ENCODE assay signal across 8 mouse cellular contexts in the genomic region with DNA sequence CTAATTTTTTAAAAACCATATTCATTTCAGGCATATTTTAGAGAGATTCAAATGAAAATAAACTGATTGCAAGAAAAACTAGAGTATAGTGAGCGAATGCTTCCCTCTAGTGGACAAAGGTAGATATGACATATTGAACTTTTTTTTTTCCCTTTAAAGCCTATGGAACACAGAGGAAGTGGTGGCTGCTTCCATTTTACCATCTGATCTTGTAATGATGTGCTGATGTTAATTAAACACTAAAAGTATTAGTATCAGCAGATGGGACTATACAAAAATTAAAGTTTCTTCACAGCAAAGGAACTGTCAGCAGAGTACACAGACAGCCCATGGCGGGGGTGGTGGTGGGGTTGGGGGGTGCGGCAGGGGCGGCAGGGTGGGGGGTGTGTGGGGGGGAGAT. TPM values are rescaled to one million over a fixed set of nuclear protein-coding genes. Genes with fewer than 3 reads are reported as not detected.
A peak's percentile ranks its signal among the peaks of the same experiment; 100 is the strongest.
DNase-seq lines count a peak whose midpoint lies in the region; ATAC-seq and TF ChIP-seq lines count a peak whose summit lies in the region.

No protein-coding gene starts in this region.

- no peak overlapping the region for H3K27ac ChIP-seq in limb, embryonic 11.5 days (replicated peaks; ENCODE audit: low read depth, low read length)
- H3K27ac ChIP-seq in limb, embryonic 10.5 days, result no peak overlapping the region
- H3K27ac ChIP-seq in forebrain, postnatal 0 days (ENCODE audit: low read depth, low read length), result no peak overlapping the region
- no peak overlapping the region for H3K27ac ChIP-seq in neural tube, embryonic 14.5 days (ENCODE audit: low read depth, low read length)

- DNase-seq in limb, embryonic 11.5 days (ENCODE audit: low spot score), result no peak
- DNase-seq in limb, embryonic 10.5 days (ENCODE audit: low spot score), result no peak
- peak; percentile 19 for DNase-seq in Patski (ENCODE audit: low read depth, low spot score)
- peak; percentile 78 for DNase-seq in forebrain, postnatal 0 days
- no peak for DNase-seq in ovary, postnatal 10 days (ENCODE audit: low spot score)
- no peak for DNase-seq in right cerebral cortex, adult 18-20 months
- DNase-seq in thymus, postnatal 14 days, result no peak

- H3K4me2 ChIP-seq in limb, embryonic 11.5 days (ENCODE audit: low read depth, severe bottlenecking), result no peak overlapping the region
- H3K4me2 ChIP-seq in forebrain, postnatal 0 days (ENCODE audit: low read depth), result no peak overlapping the region
- no peak overlapping the region for H3K4me2 ChIP-seq in neural tube, embryonic 14.5 days (ENCODE audit: low read depth, low read length)

- H3K4me1 ChIP-seq in limb, embryonic 11.5 days (ENCODE audit: control insufficient read depth, insufficient read depth, low read length), result peaks cover 4% of the 10 kb centered on the region; the same call in 1 of the 2 replicates
- H3K4me1 ChIP-seq in limb, embryonic 10.5 days, result peaks cover 7% of the 10 kb centered on the region; the same call in 1 of the 2 replicates
- H3K4me1 ChIP-seq in forebrain, postnatal 0 days (ENCODE audit: insufficient read depth), result no peaks in the 10 kb centered on the region; the same call in 1 of the 2 replicates
- no peaks in the 10 kb centered on the region for H3K4me1 ChIP-seq in neural tube, embryonic 14.5 days (ENCODE audit: control insufficient read depth, insufficient read depth, low read length)

- CTCF ChIA-PET in Patski (lab: Charles Lee), result interaction anchor here (1.3 kb wide), 1 partner anchor 662 kb away, joined by 3 read pairs; no protein-coding TSS in a partner anchor

- in situ Hi-C loops in Patski (cut with MboI; ENCODE audit: low pct_unique_long_range_greater_than_20kb), result no loop called here

- 17% methylated on average over 4 of the region's 4 CpGs for WGBS in limb, embryonic 11.5 days
- WGBS in limb, embryonic 10.5 days, result 28% methylated on average over 4 of the region's 4 CpGs
- WGBS in forebrain, postnatal 0 days, result 59% methylated on average over 4 of the region's 4 CpGs
- WGBS in neural tube, embryonic 14.5 days, result 54% methylated on average over 4 of the region's 4 CpGs

- H3K9ac ChIP-seq in limb, embryonic 11.5 days (ENCODE audit: low read length), result no peak overlapping the region
- H3K9ac ChIP-seq in forebrain, postnatal 0 days, result no peak overlapping the region
- no peak overlapping the region for H3K9ac ChIP-seq in neural tube, embryonic 14.5 days (replicated peaks; ENCODE audit: low read depth, low read length)

- POLR2A ChIA-PET in Patski (lab: Charles Lee), result no interaction called here

- no peak overlapping the region for H3K4me3 ChIP-seq in limb, embryonic 11.5 days (ENCODE audit: low read depth, low read length)
- H3K4me3 ChIP-seq in limb, embryonic 10.5 days, result no peak overlapping the region
- H3K4me3 ChIP-seq in forebrain, postnatal 0 days (ENCODE audit: low read depth, low read length), result no peak overlapping the region
- H3K4me3 ChIP-seq in neural tube, embryonic 14.5 days (ENCODE audit: low read depth, low read length), result no peak overlapping the region

- no peaks in the 10 kb centered on the region for H3K9me3 ChIP-seq in limb, embryonic 11.5 days (ENCODE audit: control insufficient read depth, low read length)
- no peaks in the 10 kb centered on the region for H3K9me3 ChIP-seq in limb, embryonic 10.5 days (replicated peaks)
- H3K9me3 ChIP-seq in forebrain, postnatal 0 days (ENCODE audit: low read length), result no peaks in the 10 kb centered on the region
- H3K9me3 ChIP-seq in neural tube, embryonic 14.5 days (ENCODE audit: control insufficient read depth, low read length), result no peaks in the 10 kb centered on the region

- TF ChIP-seq CTCF in Patski (IDR thresholded peaks at IDR 0.05), result peak; percentile 53
- peak; percentile 76 for TF ChIP-seq CTCF in forebrain, postnatal 0 days (IDR thresholded peaks at IDR 0.05; ENCODE audit: low read depth)

- H3K27me3 ChIP-seq in limb, embryonic 11.5 days (ENCODE audit: control insufficient read depth, insufficient read depth, low read length), result no peaks in the 10 kb centered on the region
- H3K27me3 ChIP-seq in limb, embryonic 10.5 days (ENCODE audit: low read depth, poor library complexity, severe bottlenecking), result no peaks in the 10 kb centered on the region
- H3K27me3 ChIP-seq in Patski, result peaks cover 55% of the 10 kb centered on the region
- no peaks in the 10 kb centered on the region for H3K27me3 ChIP-seq in forebrain, postnatal 0 days (ENCODE audit: insufficient read depth, low read length)
- H3K27me3 ChIP-seq in neural tube, embryonic 14.5 days (ENCODE audit: control insufficient read depth, insufficient read depth, low read length), result no peaks in the 10 kb centered on the region

- no peaks in the 10 kb centered on the region for H3K36me3 ChIP-seq in limb, embryonic 11.5 days (ENCODE audit: control insufficient read depth, insufficient read depth, low read length)
- no peaks in the 10 kb centered on the region for H3K36me3 ChIP-seq in limb, embryonic 10.5 days
- no peaks in the 10 kb centered on the region for H3K36me3 ChIP-seq in forebrain, postnatal 0 days (ENCODE audit: insufficient read depth)
- H3K36me3 ChIP-seq in neural tube, embryonic 14.5 days (ENCODE audit: control insufficient read depth, insufficient read depth, low read length), result no peaks in the 10 kb centered on the region

- ATAC-seq in limb, embryonic 11.5 days (ENCODE audit: insufficient number of reproducible peaks, low FRiP score, low TSS enrichment, low read depth), result 0 out of 2 replicates have a peak, but pooled peaks have one; percentile 31
- peak; percentile 36 for ATAC-seq in Patski
- ATAC-seq in forebrain, postnatal 0 days, result peak; percentile 69
- peak; percentile 54 for ATAC-seq in neural tube, embryonic 14.5 days (ENCODE audit: low read depth)

RNA-seq across cellular contexts. Expression of a gene that starts 48.3 kb away (rescaled TPM):
- 0.21 and 0.58 TPM in 2 replicates for polyA plus RNA-seq in limb, embryonic 11.5 days (2014; fragmentation: Nextera tagmentation; extraction: Ambion mirVana)
- polyA plus RNA-seq in limb, embryonic 10.5 days (2016; fragmentation: Nextera tagmentation; extraction: Ambion mirVana), result 0.50 and 1.2 TPM in 2 replicates
- 0.08 TPM for polyA plus RNA-seq in Patski (2021)
- total RNA-seq in forebrain, postnatal 0 days (2014; rRNA removed), result 0.62 and 0.67 TPM in 2 replicates
- 0.65 and 1.3 TPM in 2 replicates for polyA plus RNA-seq in forebrain, postnatal 0 days (2015; fragmentation: Nextera tagmentation; extraction: Ambion mirVana)
- 0.63 and 1.4 TPM in 2 replicates for polyA plus RNA-seq in neural tube, embryonic 14.5 days (2014; fragmentation: Nextera tagmentation; extraction: Ambion mirVana)

Comparison
In these comparisons a context has a peak if more than half of its experiments do, and no peak if none do; other contexts are left out.
1. DNase-seq: peak in Patski (single experiment) and forebrain, postnatal 0 days (single experiment); none in limb, embryonic 11.5 days (single experiment), limb, embryonic 10.5 days (single experiment), ovary, postnatal 10 days (single experiment), right cerebral cortex, adult 18-20 months (single experiment) and thymus, postnatal 14 days (single experiment).
2. Peak in every context shown above with its lines, with median percentiles within 50 percentile points of each other: ATAC-seq.